Mouse (Mus musculus) heart, embryonic 16.5 days (tissue): ENCODE results near the gene Gpr141. TPM values are rescaled to one million over a fixed set of nuclear protein-coding genes. Genes with fewer than 3 reads are reported as not detected.
"Not testable (repeated sequence)": the region's sequence is repeated elsewhere in the genome, so short reads cannot be mapped to it uniquely, and the experiment has no call there.

Experiments
- ATAC-seq: fragments of 200-750 bp; cut with Nextera tagmentation; replicated peaks from 2 replicates; pipeline ENCODE4 v1.8.0; 2017; ENCODE audit warnings: moderate number of reproducible peaks; ENCODE audit not compliant: insufficient read depth, low FRiP score; ENCODE audit errors: extremely low read depth
- H3K27ac ChIP-seq: fragments of 300-500 bp; sonication (generic); 2 replicates; pipeline ENCODE4 v1.5.1; 2014; ENCODE audit warnings: mild to moderate bottlenecking, low read length, control low read depth, moderate library complexity
- H3K27me3 ChIP-seq: fragments of 300-500 bp; sonication (generic); 2 replicates; pipeline ENCODE4 v1.6.1; 2014; ENCODE audit warnings: low read length, mixed read lengths; ENCODE audit not compliant: control insufficient read depth, insufficient read depth
- H3K36me3 ChIP-seq: fragments of 300-500 bp; sonication (generic); 2 replicates; pipeline ENCODE4 v1.6.1; 2014; ENCODE audit not compliant: control insufficient read depth, insufficient read depth
- H3K4me1 ChIP-seq: fragments of 300-500 bp; sonication (generic); 2 replicates; pipeline ENCODE4 v1.6.1; 2014; ENCODE audit warnings: low read length, mixed read lengths; ENCODE audit not compliant: control insufficient read depth, insufficient read depth
- H3K4me2 ChIP-seq: fragments of 300-500 bp; sonication (generic); 2 replicates; pipeline ENCODE4 v1.6.1; 2014; ENCODE audit warnings: low read depth, mild to moderate bottlenecking, control low read depth, low read length
- H3K4me3 ChIP-seq: fragments of 300-500 bp; sonication (generic); 2 replicates; pipeline ENCODE4 v1.5.1; 2014; ENCODE audit warnings: mild to moderate bottlenecking, control low read depth, low read length
- H3K9ac ChIP-seq: fragments of 300-500 bp; sonication (generic); 2 replicates; pipeline ENCODE4 v1.6.1; 2014; ENCODE audit warnings: low read length, control low read depth
- H3K9me3 ChIP-seq: fragments of 300-500 bp; sonication (generic); replicated peaks from 2 replicates; pipeline ENCODE4 v1.6.1; 2016; ENCODE audit warnings: low read length; ENCODE audit not compliant: control insufficient read depth
- WGBS: fragments of 180-500 bp; shearing (Covaris S2); extraction: QIAGEN DNeasy Blood & Tissue Kit; methylation state at CpG from one replicate; pipeline ENCODE4 v1.1.7; 2014; 5-methylcytosine and 5-hydroxymethylcytosine counted together
- polyA plus RNA-seq: library from polyadenylated mRNA; unstranded; fragments of >200 nt; fragmentation: Nextera tagmentation; extraction: Ambion mirVana; gene quantifications from 2 replicates; pipeline ENCODE4 v1.2.1, GENCODE M21; 2015

The Gpr141 gene
- polyA plus RNA-seq, 1 experiment from 2014 or later = 1.1 TPM

- no peak for ATAC-seq
- no peaks in the 10 kb centered on the region for H3K27me3 ChIP-seq
- 77% methylated on average over 2 of the region's 2 CpGs for WGBS
- H3K27ac ChIP-seq = no peak overlapping the region
- H3K36me3 ChIP-seq = no peaks in the 10 kb centered on the region
- H3K4me3 ChIP-seq = no peak overlapping the region
- H3K9ac ChIP-seq = no peak overlapping the region
- no peak overlapping the region for H3K4me2 ChIP-seq
- no peaks in the 10 kb centered on the region for H3K9me3 ChIP-seq
- H3K4me1 ChIP-seq = no peaks in the 10 kb centered on the region
These were observed 4.0 kb upstream of the Gpr141 start for GRCm38 (mm10) chr13:19828095-19828494.

- H3K36me3 ChIP-seq = no peaks in the 10 kb centered on the region
- H3K9me3 ChIP-seq = no peaks in the 10 kb centered on the region
- no peaks in the 10 kb centered on the region for H3K27me3 ChIP-seq
- no peak overlapping the region for H3K9ac ChIP-seq
- H3K4me3 ChIP-seq = no peak overlapping the region
- ATAC-seq = no peak
- H3K4me2 ChIP-seq = no peak overlapping the region
- no peak overlapping the region for H3K27ac ChIP-seq
- no peaks in the 10 kb centered on the region for H3K4me1 ChIP-seq
These were observed 2.4 kb downstream of the Gpr141 start for GRCm38 (mm10) chr13:19821639-19822038.

DNA sequence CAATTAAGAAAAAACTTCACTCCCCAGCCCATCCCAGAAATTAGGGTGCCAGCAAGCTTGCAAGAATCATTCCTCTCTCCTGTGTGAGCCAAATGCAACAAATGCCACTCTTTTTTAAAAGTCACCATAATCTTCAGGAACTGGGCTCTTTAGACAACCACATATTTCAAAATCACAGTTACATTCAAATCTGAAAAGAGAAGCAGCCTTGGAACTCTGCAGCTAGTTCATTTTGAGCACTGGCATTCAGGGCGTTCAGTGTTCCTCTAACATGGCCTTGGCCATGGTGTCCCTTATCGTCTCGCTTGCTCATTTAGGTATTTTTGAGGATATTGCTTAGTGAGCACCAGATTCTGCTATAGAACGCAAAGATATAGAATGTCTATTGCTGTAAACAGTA is 4.1 kb downstream of the Gpr141 start:
- Histone ChIP-seq H3K4me3 (no peak overlapping the region), H3K4me2 (no peak overlapping the region), H3K27ac (no peak overlapping the region), H3K4me1 (no peaks in the 10 kb centered on the region), H3K9me3 (no peaks in the 10 kb centered on the region), H3K36me3 (no peaks in the 10 kb centered on the region), H3K27me3 (no peaks in the 10 kb centered on the region), H3K9ac (no peak overlapping the region)
- 87% methylated on average over 4 of the region's 4 CpGs for WGBS
- ATAC-seq = no peak

GRCm38 (mm10) chr13:19819243-19819642 is 4.8 kb downstream of the Gpr141 start:
- no peaks in the 10 kb centered on the region for H3K9me3 ChIP-seq

DNA sequence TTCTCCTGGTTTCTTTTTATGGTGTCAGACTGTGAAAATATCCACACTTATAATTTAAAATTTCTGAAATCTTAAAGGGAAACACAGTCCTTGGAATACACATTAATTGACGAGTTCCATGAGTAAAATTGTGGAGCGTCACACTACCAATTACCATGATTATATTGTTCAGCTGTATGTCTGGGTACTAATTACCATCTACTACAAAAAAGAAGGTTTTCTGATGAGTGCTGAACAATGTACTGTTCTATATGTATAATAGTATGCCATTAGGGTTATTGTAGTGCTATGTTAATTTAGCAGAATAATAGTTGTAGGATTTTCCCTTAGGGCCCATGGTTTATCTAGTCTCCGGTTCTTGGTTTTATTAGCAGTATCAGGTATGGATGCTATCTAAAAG is 29.1 kb downstream of the Gpr141 start:
- no peak overlapping the region for H3K9ac ChIP-seq
- H3K27me3 ChIP-seq = no peaks in the 10 kb centered on the region
- no peak for ATAC-seq
- no peaks in the 10 kb centered on the region for H3K4me1 ChIP-seq
- WGBS = 82% methylated on average over 3 of the region's 3 CpGs
- H3K4me3 ChIP-seq = no peak overlapping the region
- H3K36me3 ChIP-seq = no peaks in the 10 kb centered on the region
- H3K4me2 ChIP-seq = no peak overlapping the region
- no peaks in the 10 kb centered on the region for H3K9me3 ChIP-seq
- no peak overlapping the region for H3K27ac ChIP-seq

More at GRCm38 (mm10) chr13:19819243-19819642, 4.8 kb downstream of the Gpr141 start:
- no peaks in the 10 kb centered on the region for H3K4me1 ChIP-seq
- no peak overlapping the region for H3K27ac ChIP-seq
- no peak overlapping the region for H3K9ac ChIP-seq
- no peak for ATAC-seq
- no peaks in the 10 kb centered on the region for H3K36me3 ChIP-seq
- no peaks in the 10 kb centered on the region for H3K27me3 ChIP-seq
- H3K4me3 ChIP-seq = no peak overlapping the region
- no peak overlapping the region for H3K4me2 ChIP-seq
- WGBS = 48% methylated on average over 2 of the region's 2 CpGs

GRCm38 (mm10) chr13:19794486-19794885 is 29.6 kb downstream of the Gpr141 start:
- no peak for ATAC-seq
- Histone ChIP-seq H3K27ac (no peak overlapping the region), H3K27me3 (no peaks in the 10 kb centered on the region), H3K9me3 (no peaks in the 10 kb centered on the region), H3K4me1 (no peaks in the 10 kb centered on the region), H3K4me2 (no peak overlapping the region), H3K36me3 (no peaks in the 10 kb centered on the region), H3K4me3 (no peak overlapping the region), H3K9ac (no peak overlapping the region)
- 70% methylated on average over 6 of the region's 6 CpGs for WGBS

GRCm38 (mm10) chr13:19793761-19794160 is 30.3 kb downstream of the Gpr141 start:
- no peak overlapping the region for H3K4me2 ChIP-seq
- ATAC-seq = no peak
- no peak overlapping the region for H3K27ac ChIP-seq
- H3K4me1 ChIP-seq = no peaks in the 10 kb centered on the region
- H3K36me3 ChIP-seq = no peaks in the 10 kb centered on the region
- H3K9ac ChIP-seq = no peak overlapping the region
- no peaks in the 10 kb centered on the region for H3K9me3 ChIP-seq
- no peaks in the 10 kb centered on the region for H3K27me3 ChIP-seq
- no peak overlapping the region for H3K4me3 ChIP-seq
- WGBS = 76% methylated on average over 4 of the region's 4 CpGs

DNA sequence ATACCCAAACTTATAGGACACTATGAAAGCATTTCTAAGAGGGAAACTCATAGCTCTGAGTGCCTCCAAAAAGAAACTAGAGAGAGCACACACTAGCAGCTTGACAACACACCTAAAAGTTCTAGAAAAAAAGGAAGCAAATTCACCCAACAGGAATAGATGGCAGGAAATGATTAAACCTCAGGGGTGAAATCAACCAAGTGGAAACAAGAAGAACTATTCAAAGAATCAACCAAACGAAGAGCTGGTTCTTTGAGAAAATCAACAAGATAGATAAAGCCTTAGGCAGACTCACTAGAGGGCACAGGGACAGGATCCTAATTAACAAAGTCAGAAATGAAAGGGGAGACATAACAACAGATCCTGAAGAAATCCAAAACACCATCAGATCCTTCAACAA is 36.1 kb downstream of the Gpr141 start:
- 38% methylated on average over 1 of the region's 1 CpGs for WGBS
- H3K9ac ChIP-seq, H3K4me1 ChIP-seq: not testable (repeated sequence)

DNA sequence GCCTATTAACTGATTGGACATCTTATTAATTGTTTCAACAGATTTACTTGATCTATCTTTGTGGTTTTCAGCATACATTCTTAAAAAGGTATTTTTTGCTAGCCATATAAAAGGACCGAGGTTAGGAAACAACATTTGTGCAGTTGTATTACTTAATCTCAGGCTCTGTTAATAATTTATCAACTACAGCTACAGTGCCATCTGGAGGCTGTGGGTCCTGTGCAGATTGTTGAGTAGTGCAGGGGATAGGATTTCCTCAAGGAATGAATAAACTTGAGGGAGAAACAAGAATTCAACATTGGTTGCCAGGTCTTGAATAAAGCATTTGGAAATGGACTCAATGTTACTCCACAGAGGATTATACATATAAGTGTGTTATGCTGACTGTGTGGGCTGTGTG is 53.9 kb downstream of the Gpr141 start:
- Histone ChIP-seq H3K4me1 (no peaks in the 10 kb centered on the region), H3K27me3 (no peaks in the 10 kb centered on the region), H3K36me3 (no peaks in the 10 kb centered on the region), H3K9ac (no peak overlapping the region), H3K9me3 (no peaks in the 10 kb centered on the region), H3K27ac (no peak overlapping the region), H3K4me3 (no peak overlapping the region), H3K4me2 (no peak overlapping the region)
- 74% methylated on average over 1 of the region's 1 CpGs for WGBS
- ATAC-seq = no peak

More for the DNA sequence above, 36.1 kb downstream of the Gpr141 start:
- not testable (repeated sequence) for H3K4me3 ChIP-seq, ATAC-seq, H3K9me3 ChIP-seq, H3K27ac ChIP-seq, H3K27me3 ChIP-seq, H3K4me2 ChIP-seq, H3K36me3 ChIP-seq

- WGBS = 65% methylated on average over 2 of the region's 2 CpGs
- no peak for ATAC-seq
- H3K4me3 ChIP-seq = no peak overlapping the region
- no peaks in the 10 kb centered on the region for H3K4me1 ChIP-seq
- H3K27me3 ChIP-seq = no peaks in the 10 kb centered on the region
- H3K4me2 ChIP-seq = no peak overlapping the region
- H3K36me3 ChIP-seq = no peaks in the 10 kb centered on the region
- no peaks in the 10 kb centered on the region for H3K9me3 ChIP-seq
- no peak overlapping the region for H3K27ac ChIP-seq
- H3K9ac ChIP-seq = no peak overlapping the region
These were observed 56.9 kb downstream of the Gpr141 start for GRCm38 (mm10) chr13:19767202-19767601.
